Mouse (Mus musculus): ENCODE results near the gene Padi2. TPM values are rescaled to one million over a fixed set of nuclear protein-coding genes. Genes with fewer than 3 reads are reported as not detected.

The Padi2 gene
- polyA plus RNA-seq, 3 experiments from 2014 or later = 7.9 to 20.2 (median 9.7) TPM

- no peak for ATAC-seq
Measured at GRCm38 (mm10) chr4:140988706-140989290, 82.7 kb downstream of the Padi2 start.

DNA sequence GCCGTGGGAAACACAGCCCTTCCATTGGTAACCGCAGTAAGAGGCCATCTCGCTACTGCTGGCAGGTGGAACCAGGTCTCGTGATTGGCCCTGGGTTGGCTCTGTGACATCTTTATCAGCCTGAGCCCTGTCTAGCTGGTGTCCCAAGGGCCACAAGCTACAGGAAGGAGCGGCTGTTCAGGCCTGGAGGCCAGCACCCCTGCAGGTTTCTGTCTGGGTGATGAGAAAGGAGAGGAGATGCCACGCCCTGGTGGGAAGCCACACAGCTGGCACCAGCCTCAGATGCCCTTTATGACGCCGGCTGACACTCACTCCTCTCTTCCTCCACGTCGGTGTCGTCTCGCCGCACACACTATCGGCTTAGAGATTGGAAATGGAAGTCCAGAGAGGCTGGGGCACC lies 83.3 kb downstream of the Padi2 start:
- ATAC-seq = no peak

- no peak for ATAC-seq
Measured at GRCm38 (mm10) chr4:140992215-140992614, 86.1 kb downstream of the Padi2 start.

GRCm38 (mm10) chr4:140993846-140994245 lies 87.7 kb downstream of the Padi2 start:
- ATAC-seq = no peak

- no peak for ATAC-seq
Measured at GRCm38 (mm10) chr4:140995811-140996210, 89.7 kb downstream of the Padi2 start.

DNA sequence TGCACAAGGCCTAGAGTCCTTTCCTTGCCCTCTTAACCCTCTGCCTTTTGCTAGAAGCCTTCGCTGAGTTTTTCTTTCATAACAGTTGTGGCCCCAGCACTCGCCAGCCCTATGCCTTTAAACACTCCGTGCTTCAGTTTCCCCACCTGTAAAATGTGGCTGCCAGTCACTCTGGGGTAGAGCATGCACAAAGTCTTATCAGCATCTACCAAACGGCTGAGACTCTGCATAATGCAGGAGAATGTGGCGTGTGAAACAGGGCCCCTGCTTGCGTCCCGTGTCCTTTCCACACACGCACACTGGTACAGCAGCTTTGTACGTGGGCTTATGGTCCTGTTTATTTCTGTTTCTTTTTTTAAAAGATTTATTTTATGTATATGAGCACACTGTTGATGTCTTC lies 90.7 kb downstream of the Padi2 start:
- no peak for ATAC-seq

Other genes with a start within 250 kb of the Padi2 start
- gene Arhgef10l, start 240.3 kb upstream of the Padi2 start, polyA plus RNA-seq (2017; shearing (Covaris generic)) = under 1 TPM in 1 of 3 experiments, not detected in 2; 0.12 TPM
- 10 to 100 TPM; 13.8 to 21.6 (median 21.0) TPM for gene Rcc2, start 205.8 kb upstream of the Padi2 start, polyA plus RNA-seq (2017; shearing (Covaris generic))
- not detected for gene Padi6, start 163.7 kb upstream of the Padi2 start, polyA plus RNA-seq (2017; shearing (Covaris generic))
- gene Padi4, start 132.1 kb upstream of the Padi2 start, polyA plus RNA-seq (2017; shearing (Covaris generic)) = 1 to 10 TPM in 1 of 3 experiments, under 1 TPM in 2; 0.82 to 3.4 (median 0.96) TPM
- gene Padi3, start 95.7 kb upstream of the Padi2 start, polyA plus RNA-seq (2017; shearing (Covaris generic)) = not detected
- under 1 TPM in 2 of 3 experiments, not detected in 1; 0.28 to 0.36 TPM for gene Padi1, start 60.6 kb upstream of the Padi2 start, polyA plus RNA-seq (2017; shearing (Covaris generic))
- 100 to 1,000 TPM; 275 to 381 (median 276) TPM for gene Sdhb, start 54.9 kb downstream of the Padi2 start, polyA plus RNA-seq (2017; shearing (Covaris generic))
- 1 to 10 TPM; 3.1 to 5.9 (median 5.6) TPM for gene Atp13a2, start 80.5 kb downstream of the Padi2 start, polyA plus RNA-seq (2017; shearing (Covaris generic))
- not detected for gene Mfap2, start 104.1 kb downstream of the Padi2 start, polyA plus RNA-seq (2017; shearing (Covaris generic))
- gene Crocc, start 154.2 kb downstream of the Padi2 start, polyA plus RNA-seq (2017; shearing (Covaris generic)) = 1 to 10 TPM in 1 of 3 experiments, under 1 TPM in 2; 0.67 to 1.2 (median 0.67) TPM
- gene Necap2, start 172.0 kb downstream of the Padi2 start, polyA plus RNA-seq (2017; shearing (Covaris generic)) = 10 to 100 TPM; 85.9 to 95.9 (median 91.8) TPM
- gene Spata21, start 182.0 kb downstream of the Padi2 start, polyA plus RNA-seq (2017; shearing (Covaris generic)) = 1 to 10 TPM; 1.1 to 1.5 (median 1.5) TPM
- 10 to 100 TPM; 37.9 to 88.5 (median 58.2) TPM for gene Szrd1, start 233.4 kb downstream of the Padi2 start, polyA plus RNA-seq (2017; shearing (Covaris generic))
- gene Fbxo42, start 241.6 kb downstream of the Padi2 start, polyA plus RNA-seq (2017; shearing (Covaris generic)) = 1 to 10 TPM; 5.5 to 6.3 (median 5.8) TPM

Data from inflammation-experienced regulatory T-cells, adult 6 months (primary cell).